Mouse (Mus musculus) myocyte (in vitro differentiated cells): ENCODE data around the gene Mat2a. TPM values are rescaled to one million over a fixed set of nuclear protein-coding genes. Genes with fewer than 3 reads are reported as not detected.
A peak's percentile ranks its signal among the peaks of the same experiment; 100 is the strongest.

ENCODE experiments used
- H3K27me3 ChIP-seq: one replicate; pipeline ENCODE4 v1.6.1; 2011; ENCODE audit not compliant: control insufficient read depth, insufficient read depth, insufficient read length
- H3K36me3 ChIP-seq: one replicate; pipeline ENCODE4 v1.6.1; 2011; ENCODE audit not compliant: control insufficient read depth, insufficient read depth
- H3K4me2 ChIP-seq: one replicate; pipeline ENCODE4 v1.6.1; 2011; ENCODE audit warnings: low read depth, control low read depth
- H3K4me3 ChIP-seq: one replicate; pipeline ENCODE4 v1.5.1; 2011; ENCODE audit warnings: mild to moderate bottlenecking, control low read depth, moderate library complexity
- H3K79me2 ChIP-seq: one replicate; pipeline ENCODE4 v1.6.1; 2011; ENCODE audit not compliant: control insufficient read depth, insufficient read depth
- H3ac ChIP-seq: one replicate; pipeline ENCODE4 v1.6.1; 2011; ENCODE audit not compliant: control insufficient read depth, insufficient read length
- E2F4 ChIP-seq: IDR thresholded peaks from one replicate; pipeline ENCODE4 v1.6.1; 2011; ENCODE audit warnings: mild to moderate bottlenecking, control low read depth, moderate library complexity; ENCODE audit not compliant: insufficient read depth
- MAX ChIP-seq: IDR thresholded peaks from one replicate; pipeline ENCODE4 v1.6.1; 2011; ENCODE audit warnings: low read depth, mild to moderate bottlenecking, control low read depth
- MYOD1 ChIP-seq, 3 experiments: IDR thresholded peaks; one replicate each; pipeline ENCODE4 v1.6.1; 2011; ENCODE audit warnings: control low read depth in 2 of 3, low read depth in 2 of 3, mild to moderate bottlenecking in 2 of 3, moderate library complexity in 1 of 3; ENCODE audit not compliant: insufficient read length in 2 of 3, control insufficient read depth in 1 of 3
- MYOG ChIP-seq, 3 experiments: IDR thresholded peaks; one replicate each; pipeline ENCODE4 v1.6.1; 2011; ENCODE audit warnings: control low read depth in 2 of 3, low read depth in 2 of 3, mild to moderate bottlenecking in 2 of 3; ENCODE audit not compliant: insufficient read length in 2 of 3, control insufficient read depth in 1 of 3, insufficient read depth in 1 of 3
- POLR2A ChIP-seq: IDR thresholded peaks from one replicate; pipeline ENCODE4 v1.6.1; 2011; ENCODE audit warnings: low read depth, mild to moderate bottlenecking, control low read depth, moderate library complexity; ENCODE audit not compliant: insufficient read length
- POLR2AphosphoS2 ChIP-seq: IDR thresholded peaks from one replicate; pipeline ENCODE4 v1.6.1; 2011; ENCODE audit warnings: low read depth, control low read depth; ENCODE audit not compliant: insufficient read length
- REST ChIP-seq: IDR thresholded peaks from one replicate; pipeline ENCODE4 v1.6.1; 2011; ENCODE audit warnings: mild to moderate bottlenecking, control low read depth, moderate library complexity; ENCODE audit not compliant: insufficient read depth, insufficient read length
- SRF ChIP-seq: IDR thresholded peaks from one replicate; pipeline ENCODE4 v1.6.1; 2011; ENCODE audit warnings: low read depth; ENCODE audit not compliant: control insufficient read depth, insufficient read length
- TCF12 ChIP-seq: IDR thresholded peaks from one replicate; pipeline ENCODE4 v1.6.1; 2011; ENCODE audit warnings: mild to moderate bottlenecking, control low read depth; ENCODE audit not compliant: poor library complexity, insufficient read depth, severe bottlenecking
- TCF3 ChIP-seq: IDR thresholded peaks from one replicate; pipeline ENCODE4 v1.6.1; 2011; ENCODE audit warnings: low read depth, control low read depth; ENCODE audit not compliant: insufficient read length
- USF1 ChIP-seq: IDR thresholded peaks from one replicate; pipeline ENCODE4 v1.6.1; 2011; ENCODE audit warnings: low read depth, mild to moderate bottlenecking, control low read depth, moderate library complexity
- polyA plus RNA-seq: library from polyadenylated mRNA; unstranded; fragments of >200 nt; fragmentation: generic; extraction: Trizol; gene quantifications from one replicate; pipeline ENCODE4 v1.2.1, GENCODE M21; 2012; ENCODE audit warnings: missing spikeins

Mat2a gene
- polyA plus RNA-seq, 1 experiment: 142 TPM

- Histone ChIP-seq H3K4me3 (peak within 1 kb of the TSS; percentile 67), H3K4me2 (peak within 1 kb of the TSS; percentile 96), H3K79me2 (peaks cover 23% of the 10 kb centered on the region), H3K36me3 (peaks cover 4% of the 10 kb centered on the region), H3ac (peak within 1 kb of the TSS; percentile 26), H3K27me3 (no peaks in the 10 kb centered on the region)
- TF ChIP-seq POLR2AphosphoS2 (peak; percentile 88), USF1 (no peak), MYOD1 (IDR thresholded peaks at IDR 0.05; ENCODE audit: control insufficient read depth in 1 of 3, insufficient read length in 2 of 3, low read depth in 2 of 3) (peak in 1 of 3 experiments; percentile 32), POLR2A (peak; percentile 90), SRF (peak; percentile 32)
Observed at GRCm38 (mm10) chr6:72414076-72414756, 25.1 kb downstream of the Mat2a start, which contains the start of gene Ggcx. Ggcx (plus strand) TSS chr6:72414308.

GRCm38 (mm10) chr6:72410518-72410917 is 28.8 kb downstream of the Mat2a start:
- H3ac ChIP-seq: no peak overlapping the region
- H3K79me2 ChIP-seq: peaks cover 10% of the 10 kb centered on the region
- no peaks in the 10 kb centered on the region for H3K27me3 ChIP-seq
- TF ChIP-seq TCF3 (no peak), POLR2AphosphoS2 (no peak), MYOG (IDR thresholded peaks at IDR 0.05; ENCODE audit: control insufficient read depth in 1 of 3, insufficient read depth in 1 of 3, insufficient read length in 2 of 3, low read depth in 2 of 3) (peak in 1 of 3 experiments; percentile 19)
- no peaks in the 10 kb centered on the region for H3K36me3 ChIP-seq
- no peak overlapping the region for H3K4me2 ChIP-seq
- H3K4me3 ChIP-seq: no peak overlapping the region

- Histone ChIP-seq H3K79me2 (peaks cover 5% of the 10 kb centered on the region), H3K27me3 (no peaks in the 10 kb centered on the region), H3K36me3 (no peaks in the 10 kb centered on the region), H3K4me3 (no peak overlapping the region), H3ac (no peak overlapping the region), H3K4me2 (no peak overlapping the region)
- TF ChIP-seq TCF12 (no peak), USF1 (no peak), E2F4 (no peak), POLR2A (no peak), POLR2AphosphoS2 (no peak), REST (no peak)
Observed at GRCm38 (mm10) chr6:72410003-72410402, 29.4 kb downstream of the Mat2a start.

GRCm38 (mm10) chr6:72409567-72409966 is 29.8 kb downstream of the Mat2a start:
- no peak for TF ChIP-seq E2F4
- no peak for TF ChIP-seq MAX
- no peak for TF ChIP-seq MYOD1 (IDR thresholded peaks at IDR 0.05; ENCODE audit: control insufficient read depth in 1 of 3, insufficient read length in 2 of 3, low read depth in 2 of 3)
- TF ChIP-seq REST: no peak
- TF ChIP-seq POLR2AphosphoS2: no peak
- TF ChIP-seq POLR2A: no peak
- no peak for TF ChIP-seq SRF
- no peaks in the 10 kb centered on the region for H3K36me3 ChIP-seq
- H3K4me2 ChIP-seq: no peak overlapping the region

GRCm38 (mm10) chr6:72407119-72407518 is 32.2 kb downstream of the Mat2a start:
- H3K4me3 ChIP-seq: no peak overlapping the region
- TF ChIP-seq MYOG (IDR thresholded peaks at IDR 0.05; ENCODE audit: control insufficient read depth in 1 of 3, insufficient read depth in 1 of 3, insufficient read length in 2 of 3, low read depth in 2 of 3) (peak in 1 of 3 experiments; percentile 18), E2F4 (no peak)

More at GRCm38 (mm10) chr6:72409567-72409966, 29.8 kb downstream of the Mat2a start:
- H3ac ChIP-seq: no peak overlapping the region
- H3K4me3 ChIP-seq: no peak overlapping the region
- H3K27me3 ChIP-seq: no peaks in the 10 kb centered on the region
- H3K79me2 ChIP-seq: peaks cover under 1% of the 10 kb centered on the region

GRCm38 (mm10) chr6:72405356-72405755 is 34.0 kb downstream of the Mat2a start:
- H3K4me2 ChIP-seq: no peak overlapping the region
- no peak overlapping the region for H3ac ChIP-seq
- no peaks in the 10 kb centered on the region for H3K79me2 ChIP-seq
- H3K4me3 ChIP-seq: no peak overlapping the region
- TF ChIP-seq MYOD1 (IDR thresholded peaks at IDR 0.05; ENCODE audit: control insufficient read depth in 1 of 3, insufficient read length in 2 of 3, low read depth in 2 of 3): peak; percentile 69 to 88 (median 84)
- TF ChIP-seq E2F4: no peak
- TF ChIP-seq MYOG (IDR thresholded peaks at IDR 0.05; ENCODE audit: control insufficient read depth in 1 of 3, insufficient read depth in 1 of 3, insufficient read length in 2 of 3, low read depth in 2 of 3): peak in 2 of 3 experiments; percentile 37 to 55
- H3K36me3 ChIP-seq: no peaks in the 10 kb centered on the region
- H3K27me3 ChIP-seq: no peaks in the 10 kb centered on the region

More at GRCm38 (mm10) chr6:72407119-72407518, 32.2 kb downstream of the Mat2a start:
- Histone ChIP-seq H3K4me2 (no peak overlapping the region), H3K36me3 (no peaks in the 10 kb centered on the region), H3K27me3 (no peaks in the 10 kb centered on the region), H3ac (no peak overlapping the region), H3K79me2 (no peaks in the 10 kb centered on the region)
